Mouse (Mus musculus): Measurements from ENCODE around the gene Gm20481. TPM values are rescaled to one million over a fixed set of nuclear protein-coding genes. Genes with fewer than 3 reads are reported as not detected.
"Not testable (repeated sequence)": the region's sequence is repeated elsewhere in the genome, so short reads cannot be mapped to it uniquely, and the experiment has no call there.

Gm20481 gene
- polyA plus RNA-seq, 1 experiment: not detected

DNA sequence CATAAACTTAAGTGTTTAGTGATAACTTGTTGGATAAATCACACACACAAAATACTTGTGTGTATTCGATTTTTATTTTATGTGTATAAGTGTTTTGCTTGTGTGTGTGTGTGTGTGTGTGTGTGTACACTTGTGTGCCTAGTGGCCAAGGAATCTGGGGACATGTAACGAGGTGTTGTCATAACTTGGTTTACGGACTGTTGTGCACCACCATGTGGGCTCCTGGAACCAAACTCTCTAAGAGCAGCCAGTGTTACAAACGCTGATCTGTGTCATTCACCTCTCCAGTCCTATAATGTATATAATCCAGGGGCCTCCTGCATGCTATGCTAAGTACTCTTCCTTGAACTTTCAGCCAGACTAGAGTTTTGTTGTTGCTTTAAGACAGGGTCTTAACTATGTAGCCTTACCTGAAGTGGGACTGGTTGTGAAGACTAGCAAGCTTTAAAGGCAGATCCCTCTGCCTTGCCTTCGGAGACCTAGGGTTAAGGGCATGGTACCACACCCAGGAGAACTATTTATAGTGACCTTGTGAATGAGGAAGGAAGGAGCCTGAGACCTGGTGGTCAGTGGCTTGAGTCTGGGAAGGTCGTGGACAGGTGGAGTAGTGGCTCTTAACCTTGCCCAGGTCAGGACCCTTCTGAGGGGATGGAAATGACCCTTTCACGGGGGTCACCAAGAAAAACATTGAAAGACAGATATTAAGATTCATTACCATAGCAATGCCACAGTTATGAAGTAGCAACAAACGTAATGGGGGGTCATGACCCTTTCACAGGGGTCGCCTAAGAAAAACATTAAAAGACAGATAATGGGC is 33.5 kb downstream of the Gm20481 start:
- DNase-seq (ENCODE audit: low spot score): no peak

DNA sequence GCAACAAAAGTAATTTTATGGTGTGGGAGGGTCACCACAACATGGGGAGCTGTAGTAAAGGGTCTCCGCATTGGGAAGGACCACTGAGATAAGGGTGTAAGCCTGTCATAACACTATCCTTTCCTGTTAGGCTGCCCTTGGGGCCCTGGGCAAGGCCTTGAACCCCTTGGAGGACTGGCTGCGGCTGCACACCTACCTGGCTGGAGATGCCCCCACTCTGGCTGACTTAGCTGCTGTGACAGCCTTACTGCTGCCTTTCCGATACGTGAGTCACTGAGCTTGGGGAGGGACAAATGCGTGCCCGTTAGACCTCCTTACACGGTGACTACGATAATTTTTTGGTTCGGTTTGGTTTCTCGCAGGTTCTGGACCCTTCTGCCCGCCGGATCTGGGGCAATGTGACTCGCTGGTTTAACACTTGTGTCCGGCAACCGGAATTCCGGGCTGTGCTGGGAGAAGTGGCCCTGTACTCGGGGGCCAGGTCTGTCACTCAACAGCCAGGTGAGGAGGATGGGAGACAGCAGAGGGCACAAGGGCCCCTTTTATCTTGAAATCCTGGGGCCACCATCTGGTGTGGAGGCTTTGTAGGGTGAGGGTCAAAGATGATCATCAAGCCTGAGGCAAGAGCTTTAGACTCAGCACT is 34.5 kb downstream of the Gm20481 start:
- DNase-seq (ENCODE audit: low spot score): no peak

DNA sequence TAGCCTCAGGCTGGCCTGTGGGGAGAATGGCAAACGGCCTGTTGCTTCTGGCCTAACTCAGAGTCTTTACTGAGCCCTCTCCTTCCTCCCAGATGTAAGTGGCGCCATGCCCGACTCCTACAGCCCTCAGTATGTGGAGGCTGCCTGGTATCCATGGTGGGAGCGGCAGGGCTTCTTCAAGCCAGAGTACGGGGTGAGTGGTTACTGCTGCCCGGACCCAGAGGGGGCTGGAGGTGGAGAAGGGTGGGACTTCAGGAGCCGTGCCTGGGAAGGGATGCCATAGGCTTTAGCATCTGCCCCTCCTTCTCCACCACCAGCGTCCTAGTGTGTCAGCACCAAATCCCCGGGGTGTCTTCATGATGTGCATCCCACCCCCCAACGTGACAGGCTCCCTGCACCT is 35.4 kb downstream of the Gm20481 start:
- no peak for DNase-seq (ENCODE audit: low spot score)

DNA sequence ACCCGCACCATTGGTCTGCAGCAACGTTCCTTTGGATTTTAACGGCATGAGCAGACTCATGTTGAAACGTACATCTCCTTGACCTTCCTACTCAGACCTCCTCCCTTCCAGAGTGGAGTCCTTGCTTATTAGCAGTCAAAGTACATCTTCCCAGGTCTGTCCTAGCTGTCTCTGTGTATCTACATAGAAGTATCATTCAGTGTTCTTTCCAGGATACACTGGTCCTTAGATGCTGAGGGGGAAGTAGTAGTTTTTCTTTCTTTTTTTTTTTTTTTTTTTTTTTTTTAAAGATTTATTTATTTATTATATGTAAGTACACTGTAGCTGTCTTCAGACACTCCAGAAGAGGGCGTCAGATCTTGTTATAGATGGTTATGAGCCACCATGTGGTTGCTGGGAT is 36.2 kb downstream of the Gm20481 start:
- DNase-seq (ENCODE audit: low spot score): not testable (repeated sequence)

DNA sequence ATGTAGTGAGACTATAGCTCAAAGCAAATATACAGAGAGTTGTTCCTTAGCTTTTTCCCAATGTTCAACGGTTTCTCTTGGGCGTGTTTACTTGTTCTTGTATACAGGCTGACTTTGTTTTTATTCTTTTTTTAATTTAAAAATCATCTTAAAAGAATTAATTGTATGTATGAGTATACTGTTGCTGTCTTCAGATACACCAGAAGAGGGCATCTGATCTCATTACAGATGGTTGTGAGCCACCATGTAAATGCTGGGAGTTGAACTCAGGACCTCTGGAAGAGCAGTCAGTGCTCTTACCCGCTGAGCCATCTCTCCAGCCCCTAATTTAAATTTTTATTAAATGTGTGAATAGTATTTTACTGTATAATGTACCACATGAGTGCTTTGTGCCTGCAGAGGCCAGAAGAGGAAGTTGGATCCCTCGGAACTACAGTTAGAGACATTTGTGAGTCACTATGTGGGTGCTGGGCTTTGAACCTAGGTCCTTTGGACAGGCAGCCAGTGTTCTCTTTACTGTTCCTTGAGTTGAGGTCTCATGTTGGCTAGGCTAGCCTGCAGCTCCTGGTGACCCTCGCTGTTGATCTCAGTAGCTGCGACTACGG is 37.8 kb downstream of the Gm20481 start:
- no peak for DNase-seq (ENCODE audit: low spot score)

DNA sequence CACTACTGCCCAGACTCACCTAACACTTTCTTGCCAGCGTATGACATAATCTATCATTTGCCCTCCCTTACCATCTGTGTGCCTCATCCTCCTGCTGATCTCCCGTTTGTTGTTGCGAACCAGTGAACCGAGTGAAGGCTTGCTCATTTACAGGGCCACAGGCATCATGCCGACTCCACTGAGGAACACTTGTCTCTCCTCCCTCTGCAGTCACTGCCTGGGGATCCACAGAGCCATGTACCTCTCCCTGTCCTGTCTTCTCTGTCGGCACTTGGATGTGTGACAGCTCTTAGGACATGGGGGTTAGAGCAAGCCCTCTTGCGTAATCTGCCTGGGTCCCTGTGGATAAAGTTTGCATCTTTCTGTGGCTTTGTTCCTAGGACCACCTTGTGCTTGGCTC is 39.9 kb downstream of the Gm20481 start:
- no peak for DNase-seq (ENCODE audit: low spot score)

DNA sequence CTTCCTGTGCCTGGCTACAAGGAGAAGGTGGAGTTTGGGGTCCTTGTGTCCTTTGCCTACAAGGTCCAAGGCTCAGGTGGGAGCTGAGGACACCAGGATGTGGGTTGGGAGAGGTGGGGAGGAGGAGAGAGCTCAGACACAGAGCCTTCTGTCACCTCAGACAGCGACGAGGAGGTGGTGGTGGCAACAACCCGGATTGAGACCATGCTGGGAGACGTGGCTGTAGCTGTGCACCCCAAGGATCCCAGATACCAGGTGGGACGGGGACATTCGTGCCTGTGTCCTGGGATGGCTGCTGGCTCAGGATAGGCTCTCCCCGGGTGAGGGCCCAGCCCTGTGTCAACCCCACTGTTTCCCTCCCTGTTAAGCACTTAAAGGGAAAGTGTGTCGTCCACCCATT is 41.7 kb downstream of the Gm20481 start:
- DNase-seq (ENCODE audit: low spot score): no peak

DNA sequence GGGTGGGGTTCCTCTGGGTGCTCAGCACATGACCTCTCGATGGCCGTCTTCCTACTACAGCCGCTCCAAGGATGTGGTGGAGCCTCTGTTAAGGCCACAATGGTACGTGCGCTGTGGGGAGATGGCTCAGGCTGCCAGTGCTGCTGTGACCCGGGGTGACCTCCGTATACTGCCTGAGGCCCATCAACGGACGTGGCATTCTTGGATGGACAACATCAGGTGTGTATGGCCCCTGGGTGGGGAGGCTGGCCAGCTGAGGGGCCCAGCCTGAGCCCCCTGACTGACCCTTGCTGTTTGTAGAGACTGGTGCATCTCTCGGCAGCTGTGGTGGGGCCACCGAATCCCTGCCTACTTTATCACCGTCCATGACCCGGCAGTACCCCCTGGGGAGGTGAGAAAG is 42.7 kb downstream of the Gm20481 start:
- DNase-seq (ENCODE audit: low spot score): no peak

DNA sequence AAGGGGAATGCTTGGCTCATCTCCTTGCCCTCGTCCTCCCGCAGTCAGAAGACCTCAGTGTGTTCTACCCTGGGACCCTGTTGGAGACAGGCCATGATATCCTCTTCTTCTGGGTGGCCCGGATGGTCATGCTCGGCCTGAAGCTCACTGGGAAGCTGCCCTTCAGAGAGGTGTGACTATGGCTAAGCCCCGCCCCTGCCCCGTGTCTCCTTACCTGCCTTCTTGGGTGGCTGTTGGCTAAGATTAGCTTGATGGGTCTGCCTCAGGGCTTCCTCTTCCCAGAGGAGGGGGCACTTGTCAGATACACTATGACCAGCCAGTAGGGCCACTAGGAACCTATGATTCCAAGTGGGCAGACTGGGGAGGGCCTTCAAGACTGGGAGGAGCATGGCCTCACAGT is 43.5 kb downstream of the Gm20481 start:
- DNase-seq (ENCODE audit: low spot score): no peak

DNA sequence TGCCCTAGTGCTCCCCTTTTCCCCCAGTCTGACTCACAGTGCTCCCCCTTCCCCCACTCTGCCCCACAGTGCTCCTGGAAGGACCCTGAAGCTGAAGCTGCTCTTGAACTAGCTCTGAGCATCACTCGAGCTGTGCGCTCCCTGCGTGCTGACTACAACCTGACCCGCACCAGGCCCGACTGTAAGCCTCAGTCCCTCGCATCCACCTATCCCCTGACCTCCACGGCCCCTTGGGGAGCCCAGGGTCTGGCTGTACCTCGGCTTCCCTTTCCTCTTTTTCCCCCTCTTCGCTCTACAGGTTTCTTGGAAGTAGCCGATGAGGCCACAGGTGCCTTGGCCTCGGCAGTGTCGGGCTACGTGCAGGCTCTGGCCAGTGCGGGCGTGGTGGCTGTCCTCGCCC is 45.6 kb downstream of the Gm20481 start:
- DNase-seq (ENCODE audit: low spot score): no peak

DNA sequence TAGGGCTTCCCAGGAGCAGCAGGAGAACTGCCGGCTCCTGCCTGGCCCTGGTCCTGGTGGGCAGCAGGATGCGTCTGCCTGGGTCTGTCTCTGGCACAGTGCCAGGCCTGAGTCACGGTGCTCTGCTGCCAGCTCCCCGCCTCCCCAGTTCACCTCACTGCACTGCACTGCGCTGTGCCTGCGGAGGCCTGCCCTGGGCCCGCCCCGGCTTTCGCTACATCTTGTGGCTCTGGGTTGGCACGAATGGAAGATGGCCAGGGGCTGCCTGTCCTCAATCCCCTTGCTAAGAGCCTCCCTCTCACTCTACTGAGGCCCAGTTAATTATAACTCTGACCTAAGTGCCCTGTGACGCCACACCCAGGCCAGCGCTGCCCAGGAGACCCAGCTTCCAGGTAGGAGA is 46.7 kb downstream of the Gm20481 start, which contains the start of gene Vwa7:
Gene Vwa7 (plus strand): TSS at position 204 of the 400 bp plus-strand sequence.
- no peak for DNase-seq (ENCODE audit: low spot score)

DNA sequence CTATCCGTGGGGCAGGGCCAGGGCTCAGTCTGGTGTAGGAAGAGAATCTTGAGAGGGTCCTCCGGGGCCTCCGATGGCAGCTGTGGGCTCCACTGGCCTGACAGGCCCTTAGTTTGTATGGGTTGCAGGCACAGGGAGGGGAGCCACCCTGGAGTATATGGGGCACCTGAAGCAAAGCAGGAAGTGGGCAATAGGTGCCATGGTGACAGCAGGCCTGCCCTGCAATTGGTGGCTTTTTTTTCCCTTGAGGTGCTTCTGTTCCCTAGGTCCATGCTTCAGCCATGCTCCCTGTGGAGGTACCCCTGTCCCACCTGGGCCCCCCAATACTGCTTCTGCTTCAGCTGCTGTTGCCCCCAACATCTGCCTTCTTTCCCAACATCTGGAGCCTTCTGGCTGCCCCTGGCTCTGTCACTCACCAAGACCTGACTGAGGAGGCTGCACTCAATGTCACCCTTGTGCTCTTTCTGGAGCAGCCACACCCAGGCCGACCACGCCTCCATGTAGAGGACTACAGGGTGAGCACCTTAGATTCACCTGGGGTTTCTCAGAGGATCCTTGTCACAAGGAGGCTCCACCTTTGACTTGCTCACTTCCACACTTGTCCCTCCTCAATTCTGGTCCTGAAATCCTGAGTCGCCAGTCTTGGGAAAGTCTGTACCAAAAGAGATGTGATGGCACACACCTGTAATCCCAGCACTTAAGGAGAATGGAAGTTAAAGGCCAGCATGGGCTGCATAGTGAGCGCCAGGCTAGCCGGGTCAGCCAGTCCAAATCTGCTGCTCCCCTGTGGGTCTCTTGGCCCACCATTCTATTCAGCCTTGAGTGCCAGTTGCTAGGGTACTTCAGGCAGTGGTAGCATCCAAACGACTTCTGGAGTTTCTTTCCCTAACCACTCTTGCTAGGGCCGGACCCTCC is 47.3 kb downstream of the Gm20481 start:
- DNase-seq (ENCODE audit: low spot score): no peak

DNA sequence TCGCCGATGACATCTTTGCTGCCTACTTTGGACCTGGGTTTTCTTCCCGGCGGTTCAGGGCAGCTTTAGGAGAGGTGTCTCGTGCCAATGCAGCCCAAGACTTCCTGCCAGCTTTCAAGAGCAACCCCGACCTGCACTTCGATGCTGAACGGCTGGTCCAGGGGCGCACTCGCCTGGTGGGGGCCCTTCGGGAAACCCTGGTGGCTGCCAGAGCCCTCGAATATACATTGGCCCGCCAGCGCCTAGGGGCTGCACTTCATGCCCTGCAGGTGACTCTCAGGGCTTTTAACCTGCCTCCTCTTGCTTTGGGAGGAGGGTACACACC is 48.0 kb downstream of the Gm20481 start:
- DNase-seq (ENCODE audit: low spot score): no peak

DNA sequence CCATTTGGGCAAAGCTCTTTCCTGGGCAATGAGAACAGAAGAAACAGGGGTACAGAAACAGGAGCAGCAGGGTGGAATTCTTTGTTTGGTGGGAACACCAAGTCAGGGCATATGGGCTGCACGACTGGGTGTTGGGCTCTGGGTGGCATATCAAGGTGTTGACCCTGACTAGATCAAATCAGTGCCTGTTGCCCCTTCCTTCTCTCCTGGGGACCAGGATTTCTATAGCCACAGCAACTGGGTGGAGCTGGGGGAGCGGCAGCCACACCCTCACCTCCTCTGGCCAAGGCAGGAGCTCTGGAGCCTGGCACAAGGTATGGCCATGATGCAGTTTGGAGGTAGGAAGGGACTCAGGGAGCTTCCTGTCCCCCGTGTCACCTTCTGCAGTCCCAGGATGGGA is 48.5 kb downstream of the Gm20481 start:
- DNase-seq (ENCODE audit: low spot score): no peak

DNA sequence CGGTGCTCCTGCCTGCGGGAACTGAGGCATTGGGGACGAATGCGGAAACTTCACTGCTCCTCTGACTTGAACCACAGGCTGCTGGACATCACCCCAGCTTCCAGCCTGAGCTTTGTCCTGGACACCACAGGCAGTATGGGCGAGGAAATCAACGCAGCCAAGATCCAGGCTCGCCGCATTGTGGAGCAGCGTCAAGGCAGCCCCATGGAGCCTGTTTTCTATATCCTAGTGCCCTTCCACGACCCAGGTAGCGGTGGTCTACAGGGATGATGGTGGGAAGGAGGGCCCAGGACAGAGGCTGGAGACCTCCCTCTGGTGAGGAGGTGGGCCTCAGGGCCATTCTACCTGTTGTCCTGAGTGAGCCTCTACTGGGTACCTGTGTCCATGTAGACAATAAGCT is 50.2 kb downstream of the Gm20481 start:
- DNase-seq (ENCODE audit: low spot score): no peak

DNA sequence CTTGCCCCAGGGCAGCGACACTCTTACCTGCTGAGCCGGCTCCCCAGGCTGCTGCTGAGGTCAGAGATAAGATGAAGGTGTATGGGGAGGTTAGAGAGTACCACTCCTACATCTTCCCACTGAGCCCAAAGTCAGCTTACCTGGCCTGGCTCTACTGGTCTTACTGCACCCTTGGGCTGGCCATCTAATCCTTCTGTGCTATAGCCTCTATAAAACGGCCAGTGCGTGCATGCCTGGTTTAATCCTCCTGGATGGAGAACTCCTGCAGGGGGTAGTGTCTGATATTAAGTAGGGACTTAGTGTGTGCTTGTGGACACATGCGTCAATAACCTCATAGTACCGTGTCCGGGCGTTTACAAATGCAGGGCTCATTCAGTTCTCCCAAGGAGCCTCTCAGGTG is 50.8 kb downstream of the Gm20481 start:
- DNase-seq (ENCODE audit: low spot score): no peak

DNA sequence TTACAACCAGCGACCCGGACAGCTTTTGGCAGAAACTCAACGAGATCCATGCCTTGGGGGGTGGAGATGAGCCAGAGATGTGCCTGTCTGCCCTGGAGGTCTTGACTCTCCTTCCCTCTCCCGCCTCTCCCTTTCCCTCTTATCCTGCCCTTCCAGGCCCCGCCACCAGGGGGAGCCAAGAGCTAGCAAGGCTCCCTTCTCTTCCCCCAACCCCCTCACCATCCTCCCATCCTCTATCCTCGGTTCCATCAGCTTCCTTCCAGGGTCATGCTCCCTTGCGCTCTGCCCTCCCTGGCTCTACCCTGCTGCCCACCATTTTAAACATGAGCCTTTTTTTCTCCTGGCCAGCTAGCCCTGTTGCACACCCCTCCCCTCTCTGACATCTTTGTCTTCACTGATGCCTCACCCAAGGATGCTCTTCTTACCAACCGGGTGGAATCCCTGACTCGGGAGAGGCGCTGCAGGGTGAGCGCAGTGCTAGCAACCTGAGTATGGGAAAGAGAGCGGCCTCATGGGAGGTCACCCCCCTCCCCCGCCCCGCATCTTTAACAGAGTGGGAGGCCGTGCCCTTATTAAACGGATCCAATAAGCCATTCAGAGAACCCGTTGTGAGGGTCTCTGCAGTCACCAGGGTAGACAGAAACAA is 51.6 kb downstream of the Gm20481 start:
- peak; percentile 86 for DNase-seq (ENCODE audit: low spot score)

Data from urinary bladder, adult 2 months (tissue).